18 mouse cellular contexts compared by ENCODE assay signal in the genomic region with DNA sequence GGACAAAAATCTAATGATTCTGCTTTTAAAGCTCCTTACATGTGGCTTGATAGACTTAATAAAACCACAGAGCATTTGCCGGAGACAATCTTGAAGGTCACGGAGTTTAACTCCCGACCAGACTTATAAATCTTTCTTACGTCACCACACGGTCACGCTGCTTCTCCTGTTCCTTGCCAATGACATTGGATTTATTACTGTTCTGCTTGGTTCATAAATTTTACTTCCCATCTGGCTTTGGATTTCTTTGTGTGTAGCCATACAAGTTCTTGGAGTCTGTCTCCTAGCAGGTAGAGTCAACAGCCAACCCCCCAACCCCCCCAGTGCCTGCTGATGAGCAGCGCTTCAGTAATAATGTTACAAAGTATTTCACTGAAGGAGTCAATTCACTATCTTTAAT.
DNase-seq lines count a peak whose midpoint lies in the region; ATAC-seq lines count a peak whose summit lies in the region.
"Had no signal": no experiment of that assay in that cellular context is flagged by ENCODE, and none has a peak within 500 bp of the region (broad histone marks: within the 10 kb centered on the region; RNA-seq: fewer than 3 reads in every experiment).

No protein-coding gene starts in this region.

- no peaks in the 10 kb centered on the region for H3K4me1 ChIP-seq in limb, embryonic 11.5 days (ENCODE audit: control insufficient read depth, insufficient read depth, low read length)
- H3K4me1 ChIP-seq in limb, embryonic 10.5 days: peaks cover 12% of the 10 kb centered on the region
- H3K4me1 ChIP-seq: embryonic facial prominence, embryonic 15.5 days; hindbrain, embryonic 12.5 days; intestine, embryonic 15.5 days; liver, embryonic 13.5 days; lung, embryonic 15.5 days; midbrain, embryonic 15.5 days had no signal

- no peak overlapping the region for H3K4me2 ChIP-seq in limb, embryonic 11.5 days (ENCODE audit: low read depth, severe bottlenecking)
- H3K4me2 ChIP-seq: embryonic facial prominence, embryonic 15.5 days; hindbrain, embryonic 12.5 days; intestine, embryonic 15.5 days; liver, embryonic 13.5 days; lung, embryonic 15.5 days; midbrain, embryonic 15.5 days; neural tube, embryonic 12.5 days had no signal

- H3K27ac ChIP-seq in limb, embryonic 11.5 days (replicated peaks; ENCODE audit: low read depth, low read length): no peak overlapping the region
- no peak overlapping the region for H3K27ac ChIP-seq in limb, embryonic 10.5 days
- H3K27ac ChIP-seq: embryonic facial prominence, embryonic 15.5 days; hindbrain, embryonic 12.5 days; intestine, embryonic 15.5 days; liver, embryonic 13.5 days; lung, embryonic 15.5 days; midbrain, embryonic 15.5 days; neural tube, embryonic 12.5 days had no signal

- no peaks in the 10 kb centered on the region for H3K36me3 ChIP-seq in limb, embryonic 11.5 days (ENCODE audit: control insufficient read depth, insufficient read depth, low read length)
- no peaks in the 10 kb centered on the region for H3K36me3 ChIP-seq in limb, embryonic 10.5 days
- H3K36me3 ChIP-seq: embryonic facial prominence, embryonic 15.5 days; hindbrain, embryonic 12.5 days; intestine, embryonic 15.5 days; liver, embryonic 13.5 days; lung, embryonic 15.5 days; midbrain, embryonic 15.5 days; neural tube, embryonic 12.5 days had no signal

- 24% methylated on average over 7 of the region's 7 CpGs for WGBS in limb, embryonic 11.5 days
- 32% methylated on average over 7 of the region's 7 CpGs for WGBS in limb, embryonic 10.5 days

- H3K9ac ChIP-seq in limb, embryonic 11.5 days (ENCODE audit: low read length): no peak overlapping the region
- H3K9ac ChIP-seq: embryonic facial prominence, embryonic 15.5 days; hindbrain, embryonic 12.5 days; intestine, embryonic 15.5 days; liver, embryonic 13.5 days; lung, embryonic 15.5 days; midbrain, embryonic 15.5 days; neural tube, embryonic 12.5 days had no signal

- no peaks in the 10 kb centered on the region for H3K9me3 ChIP-seq in limb, embryonic 11.5 days (ENCODE audit: control insufficient read depth, low read length)
- no peaks in the 10 kb centered on the region for H3K9me3 ChIP-seq in limb, embryonic 10.5 days (replicated peaks)
- H3K9me3 ChIP-seq: embryonic facial prominence, embryonic 15.5 days; hindbrain, embryonic 12.5 days; intestine, embryonic 15.5 days; liver, embryonic 13.5 days; lung, embryonic 15.5 days; midbrain, embryonic 15.5 days; neural tube, embryonic 12.5 days had no signal

- ATAC-seq in limb, embryonic 11.5 days (ENCODE audit: insufficient number of reproducible peaks, low FRiP score, low TSS enrichment, low read depth): no peak
- ATAC-seq in erythroid progenitor cell, adult 5-6 weeks (replicated peaks; ENCODE audit: low FRiP score, poor library complexity, severe bottlenecking): no peak
- ATAC-seq: intestine, embryonic 15.5 days; midbrain, embryonic 15.5 days had no signal

- DNase-seq in limb, embryonic 11.5 days (ENCODE audit: low spot score): peak; percentile 27
- DNase-seq in limb, embryonic 10.5 days (ENCODE audit: low spot score): no peak
- DNase-seq in kidney, adult 8-10 months: peak; percentile 4 to 15
- DNase-seq in kidney, postnatal 36 days: peak; percentile 3 to 20
- no peak for DNase-seq in cerebellum, adult 8-10 months
- DNase-seq in heart, adult 8-10 months (ENCODE audit: low spot score): no peak
- DNase-seq: cerebellum, adult 11 months; gastrocnemius, postnatal 14 days; heart, postnatal 10 days; liver, embryonic 13.5 days; right cerebral cortex, postnatal 25 days had no signal

- H3K4me3 ChIP-seq in limb, embryonic 11.5 days (ENCODE audit: low read depth, low read length): no peak overlapping the region
- H3K4me3 ChIP-seq in limb, embryonic 10.5 days: no peak overlapping the region
- H3K4me3 ChIP-seq: embryonic facial prominence, embryonic 15.5 days; hindbrain, embryonic 12.5 days; intestine, embryonic 15.5 days; liver, embryonic 13.5 days; lung, embryonic 15.5 days; midbrain, embryonic 15.5 days; neural tube, embryonic 12.5 days had no signal

- no peaks in the 10 kb centered on the region for H3K27me3 ChIP-seq in limb, embryonic 11.5 days (ENCODE audit: control insufficient read depth, insufficient read depth, low read length)
- H3K27me3 ChIP-seq in limb, embryonic 10.5 days (ENCODE audit: low read depth, poor library complexity, severe bottlenecking): no peaks in the 10 kb centered on the region
- H3K27me3 ChIP-seq: embryonic facial prominence, embryonic 15.5 days; hindbrain, embryonic 12.5 days; intestine, embryonic 15.5 days; liver, embryonic 13.5 days; lung, embryonic 15.5 days; midbrain, embryonic 15.5 days; neural tube, embryonic 12.5 days had no signal

Comparison
In these comparisons a context has a peak if more than half of its experiments do, and no peak if none do; other contexts are left out.
1. DNase-seq: peak in limb, embryonic 11.5 days (single experiment), kidney, adult 8-10 months (2 of 2) and kidney, postnatal 36 days (2 of 2); none in limb, embryonic 10.5 days (single experiment), cerebellum, adult 8-10 months (single experiment) and heart, adult 8-10 months (single experiment).